Mouse (Mus musculus) ES-E14 (cell line): ENCODE results near the gene Fblim1. TPM values are rescaled to one million over a fixed set of nuclear protein-coding genes. Genes with fewer than 3 reads are reported as not detected.

Experiments
- DNase-seq: peaks from one replicate; pipeline ENCODE4 v3.0.0-alpha.2; 2013; ENCODE audit warnings: low read depth, low spot score
- H3K27ac ChIP-seq: 2 replicates; pipeline ENCODE4 v1.5.1; 2012; ENCODE audit warnings: low read depth, mild to moderate bottlenecking, low read length, moderate library complexity, mixed read lengths; ENCODE audit not compliant: poor library complexity, insufficient read depth, severe bottlenecking
- H3K36me3 ChIP-seq: 2 replicates; pipeline ENCODE4 v1.6.1; 2012; ENCODE audit warnings: mild to moderate bottlenecking, low read length, moderate library complexity, mixed read lengths; ENCODE audit not compliant: control insufficient read depth, poor library complexity, insufficient read depth, severe bottlenecking
- H3K4me1 ChIP-seq, 2 experiments: fragments of 150-350 bp in 1 of 2; sonication (generic) in 1 of 2; 2 replicates each; pipeline ENCODE4 v1.6.1; 2012; ENCODE audit warnings: low read length in 2 of 2, mild to moderate bottlenecking in 1 of 2, mixed read lengths in 1 of 2; ENCODE audit not compliant: control insufficient read depth in 2 of 2, insufficient read depth in 2 of 2, poor library complexity in 1 of 2
- H3K4me3 ChIP-seq, 2 experiments: fragments of 150-350 bp in 1 of 2; sonication (generic) in 1 of 2; 2 replicates each; pipeline ENCODE4 v1.5.1; 2012; ENCODE audit warnings: low read length in 2 of 2, low read depth in 1 of 2, mild to moderate bottlenecking in 1 of 2, mixed read lengths in 1 of 2; ENCODE audit not compliant: insufficient read depth in 1 of 2, poor library complexity in 1 of 2, severe bottlenecking in 1 of 2
- H3K9ac ChIP-seq: 2 replicates; pipeline ENCODE4 v1.6.1; 2012; ENCODE audit warnings: low read depth, mild to moderate bottlenecking, low read length, mixed read lengths; ENCODE audit not compliant: poor library complexity, insufficient read depth, severe bottlenecking
- H3K9me3 ChIP-seq: fragments of 150-350 bp; sonication (generic); 2 replicates; pipeline ENCODE4 v1.6.1; 2012; ENCODE audit warnings: low read depth, mild to moderate bottlenecking, low read length; ENCODE audit not compliant: control insufficient read depth, insufficient read depth
- CHD2 ChIP-seq: IDR thresholded peaks from 2 replicates; pipeline ENCODE4 v1.6.1; 2014; ENCODE audit warnings: mild to moderate bottlenecking, low read depth, low read length, inconsistent platforms
- HCFC1 ChIP-seq: IDR thresholded peaks from 2 replicates; pipeline ENCODE4 v1.6.1; 2012; ENCODE audit warnings: low read length, inconsistent platforms, borderline replicate concordance; ENCODE audit not compliant: insufficient read depth
- MAFK ChIP-seq: IDR thresholded peaks from 2 replicates; pipeline ENCODE4 v1.6.1; 2014; ENCODE audit warnings: mild to moderate bottlenecking, low read depth, low read length, inconsistent platforms; ENCODE audit not compliant: insufficient read depth
- ZC3H11A ChIP-seq: IDR thresholded peaks from 2 replicates; pipeline ENCODE4 v1.6.1; 2012; ENCODE audit warnings: low read depth, mild to moderate bottlenecking, inconsistent platforms, low read length, borderline replicate concordance
- ZNF384 ChIP-seq: IDR thresholded peaks from 2 replicates; pipeline ENCODE4 v1.6.1; 2012; ENCODE audit warnings: low read depth, low read length, inconsistent platforms
- in situ Hi-C, 2 experiments: fragments of 600-800 bp; cut with MboI; formaldehyde crosslinking; loops; one replicate each; pipeline ENCODE4 v1.15.1; 2025; ENCODE audit warnings: low sequenced_read_pairs in 2 of 2, inconsistent platforms in 1 of 2; ENCODE audit not compliant: unreplicated experiment in 2 of 2
- total RNA-seq: library from RNA; depleted of rRNA; stranded (reverse); fragments of 300-350 nt; gene quantifications from 2 replicates; pipeline ENCODE4 v1.2.3, GENCODE M21; 2012; rRNA removed

Fblim1 gene
- total RNA-seq, 1 experiment = 71.3 TPM

GRCm38 (mm10) chr4:141526936-141527650, 78.8 kb downstream of the Fblim1 start:
- in situ Hi-C loops = no loop called here
- H3K4me3 ChIP-seq = no peak overlapping the region

More at GRCm38 (mm10) chr4:141526936-141527650, 78.8 kb downstream of the Fblim1 start:
- Histone ChIP-seq H3K27ac (no peak overlapping the region), H3K4me1 (peaks cover 3 to 15% of the 10 kb centered on the region in 2 experiments; a peak in 1 of 4 replicates), H3K9me3 (no peaks in the 10 kb centered on the region), H3K36me3 (peaks cover 5% of the 10 kb centered on the region), H3K9ac (no peak overlapping the region)
- no peak for TF ChIP-seq CHD2
- no peak for TF ChIP-seq MAFK
- TF ChIP-seq ZC3H11A = no peak
- TF ChIP-seq ZNF384 = no peak
- TF ChIP-seq HCFC1 = no peak
- DNase-seq = no peak

Other genes starting within 250 kb of the Fblim1 start
- 2.3 and 2.5 TPM in 2 replicates for gene Fam131c, start 237.9 kb downstream of the Fblim1 start, total RNA-seq
- 0.62 and 0.79 TPM in 2 replicates for gene Clcnka, start 207.4 kb downstream of the Fblim1 start, total RNA-seq
- gene Clcnkb, start 190.1 kb downstream of the Fblim1 start, total RNA-seq = 1.6 and 4.5 TPM in 2 replicates
- not detected in 2 replicates for gene Hspb7, start 185.3 kb downstream of the Fblim1 start, total RNA-seq
- not detected in 2 replicates for gene Srarp, start 170.0 kb downstream of the Fblim1 start, total RNA-seq
- gene Zbtb17, start 161.4 kb downstream of the Fblim1 start, total RNA-seq = 30.1 and 37.3 TPM in 2 replicates
- 51.5 and 58.6 TPM in 2 replicates for gene Spen, start 67.5 kb downstream of the Fblim1 start, total RNA-seq
- gene Tmem82, start 12.5 kb upstream of the Fblim1 start, total RNA-seq = 3.9 and 10.1 TPM in 2 replicates
- gene Slc25a34, start 17.7 kb upstream of the Fblim1 start, total RNA-seq = 0.76 and 0.79 TPM in 2 replicates
- 6.2 and 6.8 TPM in 2 replicates for gene Plekhm2, start 58.8 kb upstream of the Fblim1 start, total RNA-seq
- gene Rsc1a1, start 79.5 kb upstream of the Fblim1 start, total RNA-seq = 10.5 and 13.3 TPM in 2 replicates
- 42.0 and 48.5 TPM in 2 replicates for gene Ddi2, start 117.3 kb upstream of the Fblim1 start, total RNA-seq
- gene Agmat, start 140.6 kb upstream of the Fblim1 start, total RNA-seq = 0.62 and 1.3 TPM in 2 replicates
- gene Dnajc16, start 184.8 kb upstream of the Fblim1 start, total RNA-seq = 12.1 and 19.3 TPM in 2 replicates
- gene Casp9, start 187.5 kb upstream of the Fblim1 start, total RNA-seq = 5.5 and 6.1 TPM in 2 replicates
- gene Cela2a, start 220.1 kb upstream of the Fblim1 start, total RNA-seq = 7.3 and 8.2 TPM in 2 replicates
- not detected in 2 replicates for gene Ctrc, start 240.3 kb upstream of the Fblim1 start, total RNA-seq